Mouse (Mus musculus) liver, embryonic 14.5 days (tissue): Measurements from ENCODE around the gene Rpl6. TPM values are rescaled to one million over a fixed set of nuclear protein-coding genes. Genes with fewer than 3 reads are reported as not detected.
A peak's percentile ranks its signal among the peaks of the same experiment; 100 is the strongest.

Experiments
- ATAC-seq: fragments of 200-750 bp; cut with Nextera tagmentation; 2 replicates; pipeline ENCODE4 v1.8.0; 2017; ENCODE audit warnings: moderate number of reproducible peaks, mild to moderate bottlenecking, moderate library complexity; ENCODE audit not compliant: insufficient read depth
- DNase-seq, 3 experiments: peaks; one replicate each; pipeline ENCODE4 v3.0.0-alpha.2; 2012 to 2013; ENCODE audit warnings: low read depth in 3 of 3, low spot score in 3 of 3
- H3K27ac ChIP-seq: fragments of 300-500 bp; sonication (generic); 2 replicates; pipeline ENCODE4 v1.5.1; 2014; ENCODE audit warnings: moderate library complexity, mild to moderate bottlenecking, control low read depth, inconsistent platforms
- H3K27me3 ChIP-seq: fragments of 300-500 bp; sonication (generic); 2 replicates; pipeline ENCODE4 v1.6.1; 2014; ENCODE audit warnings: mild to moderate bottlenecking, low read length, moderate library complexity; ENCODE audit not compliant: control insufficient read depth, insufficient read depth
- H3K36me3 ChIP-seq: fragments of 300-500 bp; sonication (generic); replicated peaks from 2 replicates; pipeline ENCODE4 v1.6.1; 2014; ENCODE audit warnings: low read depth; ENCODE audit not compliant: control insufficient read depth, insufficient read depth
- H3K4me1 ChIP-seq, 2 experiments: fragments of 200-500 bp in 1 of 2; fragments of 300-500 bp in 1 of 2; sonication (generic) in 1 of 2; replicated peaks; 2 replicates each; pipeline ENCODE4 v1.6.1; 2012 to 2014; ENCODE audit warnings: antibody characterized with exemption in 1 of 2, inconsistent platforms in 1 of 2, low read length in 1 of 2; ENCODE audit not compliant: control insufficient read depth in 2 of 2, insufficient read depth in 2 of 2
- H3K4me2 ChIP-seq: fragments of 300-500 bp; sonication (generic); 2 replicates; pipeline ENCODE4 v1.6.1; 2014; ENCODE audit warnings: low read depth, mild to moderate bottlenecking, control low read depth, moderate library complexity
- H3K4me3 ChIP-seq, 2 experiments: fragments of 200-500 bp in 1 of 2; fragments of 300-500 bp in 1 of 2; sonication (generic) in 1 of 2; 2 replicates each; pipeline ENCODE4 v1.5.1; 2012 to 2014; ENCODE audit warnings: low read depth in 2 of 2, low read length in 2 of 2, mild to moderate bottlenecking in 2 of 2, control low read depth in 1 of 2, inconsistent platforms in 1 of 2, moderate library complexity in 1 of 2; ENCODE audit not compliant: insufficient read depth in 1 of 2
- H3K9ac ChIP-seq: fragments of 300-500 bp; sonication (generic); replicated peaks from 2 replicates; pipeline ENCODE4 v1.6.1; 2014; ENCODE audit warnings: mild to moderate bottlenecking, control low read depth, moderate library complexity
- H3K9me3 ChIP-seq: fragments of 300-500 bp; sonication (generic); 2 replicates; pipeline ENCODE4 v1.6.1; 2016; ENCODE audit warnings: low read length, mixed read lengths; ENCODE audit not compliant: control insufficient read depth
- CTCF ChIP-seq: IDR thresholded peaks from 2 replicates; pipeline ENCODE4 v1.5.1; 2016; ENCODE audit warnings: antibody characterized with exemption, low read depth, control low read depth
- EP300 ChIP-seq: IDR thresholded peaks from 2 replicates; pipeline ENCODE4 v1.6.1; 2016; ENCODE audit warnings: antibody characterized with exemption, low read depth
- WGBS: fragments of 180-500 bp; shearing (Covaris S2); extraction: QIAGEN DNeasy Blood & Tissue Kit; methylation state at CpG from one replicate; pipeline ENCODE4 v1.1.7; 2014; ENCODE audit not compliant: insufficient replicate concordance; 5-methylcytosine and 5-hydroxymethylcytosine counted together
- polyA plus RNA-seq, 2 experiments: library from polyadenylated mRNA; depleted of rRNA in 1 of 2; stranded (reverse) in 1 of 2; unstranded in 1 of 2; fragments of >200 nt; fragmentation: Nextera tagmentation in 1 of 2; extraction: Ambion mirVana in 1 of 2; gene quantifications; 2 replicates each; pipeline versions ENCODE4 v1.2.1 to v1.2.3; 2012 to 2014

Gene Rpl6
- polyA plus RNA-seq, 2 experiments, result 477 to 658 TPM

- H3K4me3 ChIP-seq, result no peak overlapping the region
Observed at GRCm38 (mm10) chr5:121194173-121194572, 10.1 kb upstream of the Rpl6 start.

GRCm38 (mm10) chr5:121196764-121197163 is 7.5 kb upstream of the Rpl6 start:
- Histone ChIP-seq H3K4me1 (peaks cover 43 to 54% of the 10 kb centered on the region in 2 experiments), H3K36me3 (no peaks in the 10 kb centered on the region), H3K27ac (peak overlapping the region; percentile 68), H3K9me3 (no peaks in the 10 kb centered on the region), H3K4me2 (peak overlapping the region; percentile 40), H3K9ac (peak overlapping the region; percentile 31; the same call in 1 of the 2 replicates), H3K27me3 (no peaks in the 10 kb centered on the region), H3K4me3 (no peak overlapping the region)
- TF ChIP-seq CTCF, result no peak
- TF ChIP-seq EP300, result no peak
- WGBS, result 6% methylated on average over 5 of the region's 5 CpGs
- peak; percentile 63 for ATAC-seq
- DNase-seq, result no peak

More at GRCm38 (mm10) chr5:121194173-121194572, 10.1 kb upstream of the Rpl6 start:
- no peaks in the 10 kb centered on the region for H3K36me3 ChIP-seq
- TF ChIP-seq EP300, result peak; percentile 46
- no peak for TF ChIP-seq CTCF
- no peaks in the 10 kb centered on the region for H3K9me3 ChIP-seq
- DNase-seq, result peak in 1 of 3 experiments; percentile 45
- 0% methylated on average over 1 of the region's 1 CpGs for WGBS
- H3K27ac ChIP-seq, result peak overlapping the region; percentile 89
- ATAC-seq, result peak; percentile 63
- peaks cover 50 to 64% of the 10 kb centered on the region in 2 experiments for H3K4me1 ChIP-seq
- H3K9ac ChIP-seq, result no peak overlapping the region; the same call in 1 of the 2 replicates
- H3K27me3 ChIP-seq, result no peaks in the 10 kb centered on the region
- peak overlapping the region; percentile 31 for H3K4me2 ChIP-seq

- Histone ChIP-seq H3K4me1 (peaks cover 39 to 52% of the 10 kb centered on the region in 2 experiments), H3K4me3 (no peak overlapping the region), H3K9me3 (no peaks in the 10 kb centered on the region), H3K9ac (0 out of 2 replicates have a peak overlapping the region, but pooled peaks have one; percentile 31), H3K4me2 (peak overlapping the region; percentile 40; the same call in 1 of the 2 replicates), H3K36me3 (no peaks in the 10 kb centered on the region), H3K27ac (peak overlapping the region; percentile 68), H3K27me3 (no peaks in the 10 kb centered on the region)
- DNase-seq (no peak), ATAC-seq (no peak)
- TF ChIP-seq CTCF (no peak), EP300 (no peak)
- 66% methylated on average over 2 of the region's 2 CpGs for WGBS
Observed at GRCm38 (mm10) chr5:121197337-121197736, 6.9 kb upstream of the Rpl6 start.

- ATAC-seq, result peak; percentile 36
- no peak for DNase-seq
- Histone ChIP-seq H3K4me1 (peaks cover 32 to 43% of the 10 kb centered on the region in 2 experiments), H3K27me3 (no peaks in the 10 kb centered on the region), H3K4me2 (no peak overlapping the region), H3K9me3 (no peaks in the 10 kb centered on the region), H3K4me3 (no peak overlapping the region), H3K9ac (no peak overlapping the region), H3K36me3 (no peaks in the 10 kb centered on the region), H3K27ac (peak overlapping the region; percentile 18)
- WGBS, result 14% methylated on average over 5 of the region's 5 CpGs
- no peak for TF ChIP-seq CTCF
Observed at GRCm38 (mm10) chr5:121198376-121198775, 5.9 kb upstream of the Rpl6 start.

GRCm38 (mm10) chr5:121201739-121202138 is 2.5 kb upstream of the Rpl6 start:
- TF ChIP-seq EP300 (no peak), CTCF (peak; percentile 66; the same call in 1 of the 2 replicates)
- H3K27me3 ChIP-seq, result no peaks in the 10 kb centered on the region
- no peak overlapping the region for H3K27ac ChIP-seq
- 25% methylated on average over 3 of the region's 3 CpGs for WGBS
- peaks cover 13% of the 10 kb centered on the region for H3K36me3 ChIP-seq
- H3K4me3 ChIP-seq, result no peak overlapping the region
- ATAC-seq (no peak), DNase-seq (peak; percentile 70 to 79 (median 71))
- no peaks in the 10 kb centered on the region for H3K9me3 ChIP-seq
- H3K4me2 ChIP-seq, result no peak overlapping the region
- H3K9ac ChIP-seq, result no peak overlapping the region
- peaks cover 21 to 33% of the 10 kb centered on the region in 2 experiments for H3K4me1 ChIP-seq
